Mouse (Mus musculus): Measurements from ENCODE around the gene Kif19a. TPM values are rescaled to one million over a fixed set of nuclear protein-coding genes. Genes with fewer than 3 reads are reported as not detected.

The Kif19a gene
- polyA plus RNA-seq, 1 experiment from 2014 or later: 1.1 TPM

DNA sequence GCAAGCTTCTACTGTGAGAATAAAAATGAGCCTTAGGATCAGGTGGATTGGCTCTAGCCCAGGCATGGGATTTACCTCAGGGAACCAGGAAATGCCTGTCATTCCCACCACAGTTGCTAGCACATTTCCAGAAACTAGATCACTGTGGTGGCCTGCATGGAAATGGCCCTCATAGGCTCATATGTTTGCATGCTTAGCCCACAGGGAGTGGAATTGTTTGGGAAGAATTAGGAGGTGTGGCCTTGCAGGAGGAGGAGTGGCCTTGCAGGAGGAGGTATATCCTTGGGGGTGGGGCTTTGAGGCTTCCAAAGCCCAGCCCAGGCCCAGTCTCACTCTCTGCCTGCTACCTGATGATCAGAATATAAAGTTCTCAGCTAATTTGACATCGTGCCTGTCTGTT, 36.7 kb downstream of the Kif19a start:
- no peaks in the 10 kb centered on the region for H3K36me3 ChIP-seq
- no peak for DNase-seq (ENCODE audit: low spot score)
- WGBS: 100% methylated on average over 1 of the region's 1 CpGs
- H3K27me3 ChIP-seq (ENCODE audit: insufficient read depth, poor library complexity, severe bottlenecking): peaks cover 4% of the 10 kb centered on the region; the same call in 1 of the 2 replicates
- no peaks in the 10 kb centered on the region for H3K9me3 ChIP-seq
- H3K4me1 ChIP-seq (replicated peaks): peaks cover 56% of the 10 kb centered on the region
- no peak overlapping the region for H3K4me3 ChIP-seq
- H3K27ac ChIP-seq: no peak overlapping the region

DNA sequence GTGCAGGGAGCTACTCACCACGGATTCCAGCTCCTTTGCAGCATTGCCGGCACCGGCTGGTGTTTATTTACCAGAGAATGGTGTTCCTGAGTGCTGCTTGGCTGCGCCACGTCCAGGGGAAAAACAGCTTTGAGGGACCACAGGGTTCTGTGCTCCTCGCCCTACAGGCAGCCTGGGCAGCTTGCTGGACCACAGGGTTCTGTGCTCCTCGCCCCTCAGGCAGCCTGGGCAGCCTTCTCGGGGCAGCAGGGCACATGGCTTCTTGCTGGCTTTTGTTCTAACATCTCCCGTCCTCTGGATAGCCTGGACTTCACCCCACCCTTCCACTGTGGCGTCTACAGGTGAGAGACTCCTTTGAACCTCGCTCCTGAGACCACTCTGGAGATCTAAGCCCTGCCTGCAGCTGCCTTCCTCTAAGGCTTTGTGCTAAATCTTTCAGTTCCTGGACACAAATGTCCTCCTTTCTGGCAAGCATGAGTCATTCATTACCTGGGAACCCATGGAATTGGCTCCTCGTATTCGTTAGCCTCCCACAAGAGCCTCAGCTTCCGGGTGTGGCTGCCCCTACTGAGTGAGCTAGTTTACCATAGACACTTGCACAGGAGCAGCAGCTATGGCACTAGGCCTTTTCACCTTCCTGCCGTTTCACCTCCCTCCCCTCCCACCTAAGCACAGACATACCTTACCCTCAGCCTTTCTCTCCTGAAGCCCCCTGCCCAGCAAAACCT, 37.5 kb downstream of the Kif19a start:
- Histone ChIP-seq H3K4me1 (replicated peaks) (peaks cover 58% of the 10 kb centered on the region), H3K27me3 (ENCODE audit: insufficient read depth, poor library complexity, severe bottlenecking) (peaks cover 4% of the 10 kb centered on the region; the same call in 1 of the 2 replicates), H3K36me3 (no peaks in the 10 kb centered on the region), H3K27ac (peak overlapping the region; percentile 82), H3K9me3 (no peaks in the 10 kb centered on the region), H3K4me3 (no peak overlapping the region)
- no peak for DNase-seq (ENCODE audit: low spot score)
- 61% methylated on average over 15 of the region's 15 CpGs for WGBS

GRCm38 (mm10) chr11:114803990-114804389, 38.8 kb downstream of the Kif19a start:
- DNase-seq (ENCODE audit: low spot score): peak; percentile 56
- Histone ChIP-seq H3K4me3 (no peak overlapping the region), H3K27ac (peak overlapping the region; percentile 82), H3K36me3 (no peaks in the 10 kb centered on the region), H3K9me3 (no peaks in the 10 kb centered on the region), H3K27me3 (ENCODE audit: insufficient read depth, poor library complexity, severe bottlenecking) (peaks cover 4% of the 10 kb centered on the region; the same call in 1 of the 2 replicates), H3K4me1 (replicated peaks) (peaks cover 66% of the 10 kb centered on the region)
- 24% methylated on average over 8 of the region's 8 CpGs for WGBS

DNA sequence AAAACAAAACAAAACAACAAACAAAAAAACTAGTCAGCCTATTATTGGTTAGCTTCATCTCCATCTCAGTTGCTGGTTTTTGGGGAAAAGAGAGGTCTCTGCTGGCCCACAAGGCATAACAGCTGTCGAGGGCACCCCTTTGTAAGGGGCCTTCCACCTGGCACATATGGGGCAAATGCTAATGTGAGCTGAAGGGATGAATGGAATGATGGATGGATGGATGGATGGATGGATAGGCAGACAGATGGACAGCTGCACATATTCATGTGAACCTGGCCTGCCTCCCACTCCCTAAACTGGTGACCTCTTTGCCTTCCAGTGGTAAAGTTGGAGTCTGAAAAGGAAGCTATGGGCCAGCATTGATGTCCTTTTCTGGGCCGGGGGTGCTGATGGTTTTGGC, 41.8 kb downstream of the Kif19a start:
- DNase-seq (ENCODE audit: low spot score): no peak
- Histone ChIP-seq H3K27ac (peak overlapping the region; percentile 82), H3K4me3 (no peak overlapping the region), H3K4me1 (replicated peaks) (peaks cover 75% of the 10 kb centered on the region), H3K36me3 (no peaks in the 10 kb centered on the region), H3K27me3 (ENCODE audit: insufficient read depth, poor library complexity, severe bottlenecking) (peaks cover 4% of the 10 kb centered on the region; the same call in 1 of the 2 replicates), H3K9me3 (no peaks in the 10 kb centered on the region)
- whole genome bisulfite sequencing: 61% methylated on average over 2 of the region's 2 CpGs

DNA sequence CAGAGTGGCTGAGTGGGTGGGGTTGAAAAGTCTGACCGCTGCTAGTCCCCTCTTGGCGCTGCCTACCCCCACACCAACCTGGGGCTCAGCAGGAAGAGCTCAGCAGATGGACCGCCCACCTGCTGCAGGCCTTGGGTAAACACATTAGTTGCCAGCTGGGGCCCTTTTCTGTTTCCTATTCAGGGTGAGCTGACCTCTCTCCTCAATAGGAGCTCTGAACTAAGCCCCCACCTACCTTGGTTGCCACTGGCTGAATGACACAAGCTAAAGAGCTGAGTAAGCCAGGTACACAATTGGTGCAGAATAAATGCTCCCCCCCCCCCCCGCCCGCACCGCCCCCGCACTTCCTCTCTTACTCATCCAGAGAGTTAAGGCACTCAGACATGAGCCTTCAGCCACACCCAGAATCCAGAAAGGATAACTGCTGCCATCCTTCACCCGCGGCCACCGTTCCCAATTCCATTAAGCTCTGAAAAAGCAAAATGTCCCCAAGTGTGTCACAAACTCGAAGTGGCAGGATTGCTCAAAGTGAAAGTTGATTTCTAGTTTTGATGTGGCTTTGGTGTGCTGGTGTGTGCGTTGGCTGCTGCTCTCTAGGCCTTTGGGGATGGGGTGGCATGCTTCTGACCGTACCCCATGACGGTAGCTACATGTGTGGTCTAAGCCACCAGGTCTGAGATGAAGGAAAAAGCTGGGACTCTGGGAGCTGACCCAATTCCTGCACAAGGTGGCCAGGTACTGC, 42.7 kb downstream of the Kif19a start:
- Histone ChIP-seq H3K9me3 (no peaks in the 10 kb centered on the region), H3K27me3 (ENCODE audit: insufficient read depth, poor library complexity, severe bottlenecking) (peaks cover 4% of the 10 kb centered on the region; the same call in 1 of the 2 replicates), H3K4me3 (no peak overlapping the region), H3K4me1 (replicated peaks) (peaks cover 72% of the 10 kb centered on the region), H3K36me3 (no peaks in the 10 kb centered on the region), H3K27ac (peak overlapping the region; percentile 82)
- peak; percentile 53 for DNase-seq (ENCODE audit: low spot score)
- WGBS: 21% methylated on average over 14 of the region's 14 CpGs

- 0 out of 2 replicates have a peak overlapping the region, but pooled peaks have one; percentile 6 for H3K27ac ChIP-seq
- DNase-seq (ENCODE audit: low spot score): no peak
- H3K4me1 ChIP-seq (replicated peaks): peaks cover 60% of the 10 kb centered on the region
- 80% methylated on average over 1 of the region's 1 CpGs for WGBS
- H3K9me3 ChIP-seq: no peaks in the 10 kb centered on the region
- no peak overlapping the region for H3K4me3 ChIP-seq
- H3K27me3 ChIP-seq (ENCODE audit: insufficient read depth, poor library complexity, severe bottlenecking): peaks cover 4% of the 10 kb centered on the region; the same call in 1 of the 2 replicates
- H3K36me3 ChIP-seq: no peaks in the 10 kb centered on the region
These were observed 44.2 kb downstream of the Kif19a start for GRCm38 (mm10) chr11:114809371-114809770.

DNA sequence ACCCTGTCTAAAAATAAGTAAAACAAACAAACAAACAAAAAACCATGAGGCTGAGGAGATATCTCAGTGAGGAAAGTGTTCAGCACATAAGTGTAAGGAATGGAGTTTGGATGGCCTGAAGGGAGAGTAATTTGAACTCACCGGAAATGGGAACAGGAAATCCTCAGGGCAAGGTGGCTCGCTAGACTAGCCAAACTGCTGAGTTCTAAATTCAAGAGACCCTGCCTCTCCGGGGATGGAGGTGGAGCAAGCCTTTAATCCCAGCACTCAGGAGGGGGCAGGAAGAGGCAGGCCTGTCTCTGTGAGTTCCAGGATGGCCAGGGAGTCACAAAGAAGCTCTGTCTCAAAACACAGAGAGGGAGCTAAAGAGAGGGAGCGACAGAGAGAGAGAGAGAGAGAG, 45.2 kb downstream of the Kif19a start:
- no peak for DNase-seq (ENCODE audit: low spot score)
- H3K27ac ChIP-seq: peak overlapping the region; percentile 57; the same call in 1 of the 2 replicates
- 21% methylated on average over 4 of the region's 4 CpGs for WGBS

DNA sequence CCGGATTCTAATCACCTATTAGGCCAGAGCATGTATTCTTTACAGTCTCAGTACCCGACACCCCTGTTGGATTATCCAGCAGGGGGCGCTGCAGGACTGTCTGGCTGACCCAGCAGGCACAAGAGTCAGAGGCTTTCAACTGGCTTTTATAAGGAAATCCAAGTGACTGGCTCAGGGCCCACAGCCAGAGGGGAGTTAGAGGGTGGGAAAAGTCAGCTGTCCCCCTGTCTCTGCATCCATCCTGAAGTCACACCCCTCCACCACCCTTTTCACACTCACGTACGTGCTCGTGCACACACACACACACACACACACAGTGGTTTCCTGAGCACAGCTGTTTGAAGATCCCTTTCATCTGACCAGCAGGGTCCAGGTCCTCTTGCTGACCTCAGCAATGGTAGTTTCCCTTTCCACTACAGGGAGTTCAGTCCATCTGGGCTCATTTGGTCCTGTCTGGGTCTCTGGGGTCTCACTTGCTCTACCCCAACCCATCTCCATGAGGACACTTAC, 47.6 kb downstream of the Kif19a start:
- H3K4me1 ChIP-seq (replicated peaks): peaks cover 39% of the 10 kb centered on the region
- no peaks in the 10 kb centered on the region; the same call in 1 of the 2 replicates for H3K27me3 ChIP-seq (ENCODE audit: insufficient read depth, poor library complexity, severe bottlenecking)
- WGBS: 17% methylated on average over 6 of the region's 6 CpGs
- peak; percentile 92 for DNase-seq (ENCODE audit: low spot score)
- no peak overlapping the region for H3K4me3 ChIP-seq
- H3K36me3 ChIP-seq: no peaks in the 10 kb centered on the region
- H3K27ac ChIP-seq: peak overlapping the region; percentile 69; the same call in 1 of the 2 replicates
- no peaks in the 10 kb centered on the region for H3K9me3 ChIP-seq

More for the DNA sequence above, 45.2 kb downstream of the Kif19a start:
- Histone ChIP-seq H3K27me3 (ENCODE audit: insufficient read depth, poor library complexity, severe bottlenecking) (peaks cover 4% of the 10 kb centered on the region; the same call in 1 of the 2 replicates), H3K36me3 (no peaks in the 10 kb centered on the region), H3K4me3 (no peak overlapping the region), H3K9me3 (no peaks in the 10 kb centered on the region), H3K4me1 (replicated peaks) (peaks cover 58% of the 10 kb centered on the region)

DNA sequence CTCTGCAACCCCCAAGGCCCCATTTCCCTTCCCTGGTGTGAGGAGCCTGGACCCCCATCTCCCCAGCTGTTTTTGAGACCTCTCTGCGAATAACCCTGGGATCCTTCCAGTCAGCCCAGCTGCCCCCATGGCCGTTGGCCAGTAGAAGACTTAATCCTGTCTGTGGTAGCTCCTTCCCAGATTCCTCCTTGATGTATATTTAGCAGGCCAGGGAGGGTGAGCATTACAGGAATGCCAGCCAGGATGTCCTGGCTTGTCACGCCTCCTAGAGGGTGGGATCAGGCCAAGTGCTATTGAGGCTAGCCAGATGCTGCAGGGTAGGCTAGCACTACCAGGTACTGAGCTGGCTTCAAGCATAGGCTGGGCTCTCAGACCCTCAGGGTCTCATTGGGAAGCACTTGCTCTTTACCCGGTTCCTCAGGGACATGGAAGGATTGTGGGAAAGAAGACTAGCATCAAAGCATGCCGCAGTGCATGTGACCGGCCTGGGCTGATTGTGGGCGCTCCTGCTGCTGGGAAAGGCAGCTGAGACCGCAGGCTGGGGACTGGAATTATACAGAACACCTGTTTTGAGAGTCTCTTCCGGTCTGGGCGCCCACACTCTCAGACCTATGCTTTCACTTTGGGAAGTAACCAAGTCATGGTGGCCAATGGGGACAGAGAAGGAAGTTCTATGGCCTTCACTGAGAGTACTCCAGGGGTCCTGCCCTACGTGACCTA, 49.8 kb downstream of the Kif19a start:
- peaks cover 2% of the 10 kb centered on the region; the same call in 1 of the 2 replicates for H3K27me3 ChIP-seq (ENCODE audit: insufficient read depth, poor library complexity, severe bottlenecking)
- H3K4me3 ChIP-seq: no peak overlapping the region
- WGBS: 80% methylated on average over 11 of the region's 11 CpGs
- H3K36me3 ChIP-seq: no peaks in the 10 kb centered on the region
- peaks cover 41% of the 10 kb centered on the region for H3K4me1 ChIP-seq (replicated peaks)
- peaks cover 10% of the 10 kb centered on the region; the same call in 1 of the 2 replicates for H3K9me3 ChIP-seq
- no peak for DNase-seq (ENCODE audit: low spot score)
- H3K27ac ChIP-seq: peak overlapping the region; percentile 18; the same call in 1 of the 2 replicates

- WGBS: 91% methylated on average over 4 of the region's 4 CpGs
- peak overlapping the region; percentile 35; the same call in 1 of the 2 replicates for H3K27ac ChIP-seq
- no peak overlapping the region for H3K4me3 ChIP-seq
- H3K4me1 ChIP-seq (replicated peaks): peaks cover 46% of the 10 kb centered on the region
- H3K36me3 ChIP-seq: no peaks in the 10 kb centered on the region
- DNase-seq (ENCODE audit: low spot score): no peak
- H3K9me3 ChIP-seq: peaks cover 10% of the 10 kb centered on the region; the same call in 1 of the 2 replicates
- peaks cover 14% of the 10 kb centered on the region for H3K27me3 ChIP-seq (ENCODE audit: insufficient read depth, poor library complexity, severe bottlenecking)
These were observed 51.7 kb downstream of the Kif19a start for GRCm38 (mm10) chr11:114816934-114817333.

DNA sequence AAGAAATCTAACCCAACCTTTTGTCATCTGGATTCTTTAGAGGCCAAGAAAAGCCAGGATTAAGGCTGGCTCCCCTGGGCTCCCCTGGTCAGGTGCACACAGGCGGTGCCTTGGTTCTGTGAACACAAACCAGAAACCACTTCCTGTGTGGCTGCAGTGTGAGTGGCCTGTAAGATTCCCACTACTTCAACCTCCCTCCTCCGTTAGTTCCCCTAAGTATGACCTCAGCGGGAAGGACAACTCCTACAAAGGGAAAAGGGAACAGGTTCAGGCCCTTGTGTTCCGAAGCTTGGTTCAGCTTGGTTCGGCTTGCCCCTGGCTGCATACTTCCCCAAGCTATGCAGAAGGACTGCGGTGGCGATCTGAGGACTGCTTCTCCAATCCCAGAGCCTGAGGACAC, 53.0 kb downstream of the Kif19a start:
- H3K27ac ChIP-seq: 0 out of 2 replicates have a peak overlapping the region, but pooled peaks have one; percentile 17
- H3K4me1 ChIP-seq (replicated peaks): peaks cover 50% of the 10 kb centered on the region
- WGBS: 96% methylated on average over 7 of the region's 7 CpGs

GRCm38 (mm10) chr11:114819110-114819509, 53.9 kb downstream of the Kif19a start:
- DNase-seq (ENCODE audit: low spot score): peak; percentile 15
- Histone ChIP-seq H3K9me3 (peaks cover 10% of the 10 kb centered on the region; the same call in 1 of the 2 replicates), H3K27ac (peak overlapping the region; percentile 72), H3K27me3 (ENCODE audit: insufficient read depth, poor library complexity, severe bottlenecking) (peaks cover 20% of the 10 kb centered on the region), H3K4me1 (replicated peaks) (peaks cover 59% of the 10 kb centered on the region), H3K36me3 (no peaks in the 10 kb centered on the region), H3K4me3 (no peak overlapping the region)
- 10% methylated on average over 2 of the region's 2 CpGs for WGBS

More for the DNA sequence above, 53.0 kb downstream of the Kif19a start:
- peaks cover 10% of the 10 kb centered on the region; the same call in 1 of the 2 replicates for H3K9me3 ChIP-seq
- H3K4me3 ChIP-seq: no peak overlapping the region
- H3K36me3 ChIP-seq: no peaks in the 10 kb centered on the region
- H3K27me3 ChIP-seq (ENCODE audit: insufficient read depth, poor library complexity, severe bottlenecking): peaks cover 14% of the 10 kb centered on the region
- DNase-seq (ENCODE audit: low spot score): no peak

All from hindbrain, embryonic 10.5 days (tissue).